Mouse (Mus musculus) brown adipose tissue, adult 24 weeks (tissue): Measurements from ENCODE around the gene Gm10153. TPM values are rescaled to one million over a fixed set of nuclear protein-coding genes. Genes with fewer than 3 reads are reported as not detected.
"Not testable (repeated sequence)": the region's sequence is repeated elsewhere in the genome, so short reads cannot be mapped to it uniquely, and the experiment has no call there.

Experiments used
- H3K27ac ChIP-seq: fragments of 200-500 bp; replicated peaks from 2 replicates; pipeline ENCODE4 v1.5.1; 2012; ENCODE audit warnings: low read depth, mild to moderate bottlenecking, low read length
- H3K4me1 ChIP-seq: fragments of 200-500 bp; 2 replicates; pipeline ENCODE4 v1.6.1; 2012; ENCODE audit warnings: low read length, mixed read lengths; ENCODE audit not compliant: control insufficient read depth, insufficient read depth, insufficient read length
- H3K4me3 ChIP-seq: fragments of 200-500 bp; 2 replicates; pipeline ENCODE4 v1.5.1; 2012; ENCODE audit warnings: low read depth, mild to moderate bottlenecking, low read length, moderate library complexity; ENCODE audit not compliant: insufficient read depth
- polyA plus RNA-seq: library from polyadenylated mRNA; stranded (reverse); fragments of >200 nt; gene quantifications from 2 replicates; pipeline ENCODE4 v1.2.4, GENCODE M21; 2012; ENCODE audit not compliant: missing spikeins, insufficient read depth, insufficient read length

Gene Gm10153
- polyA plus RNA-seq, 1 experiment = not detected

- Histone ChIP-seq H3K4me3 (no peak overlapping the region), H3K4me1 (no peaks in the 10 kb centered on the region), H3K27ac (no peak overlapping the region)
These were observed 30.8 kb downstream of the Gm10153 start for GRCm38 (mm10) chr7:142159366-142159765.

GRCm38 (mm10) chr7:142157013-142157412 is 33.2 kb downstream of the Gm10153 start, which contains the start of gene Gm29735:
Gene Gm29735, minus strand, starts transcription at chr7:142157113.
- not testable (repeated sequence) for H3K27ac ChIP-seq, H3K4me3 ChIP-seq, H3K4me1 ChIP-seq

DNA sequence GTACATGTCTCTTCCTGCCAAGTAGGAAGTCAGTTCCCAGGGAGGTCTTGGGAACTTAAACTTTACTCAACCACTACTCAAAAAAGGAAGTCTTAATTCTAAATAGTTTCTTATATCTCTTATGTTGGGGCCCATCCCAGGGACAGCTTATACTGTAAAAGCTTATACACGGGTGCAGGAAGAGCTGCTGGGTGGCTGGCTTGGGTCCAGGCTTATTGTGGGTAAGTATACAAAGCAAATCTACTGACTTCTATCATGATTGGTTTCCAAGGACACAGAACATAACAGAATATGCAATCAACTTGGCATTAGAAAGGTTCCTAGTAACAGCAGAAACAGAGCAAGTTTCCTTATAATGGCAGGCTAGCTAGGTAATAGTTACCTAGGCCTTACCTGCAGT is 34.9 kb downstream of the Gm10153 start:
- no peak overlapping the region for H3K4me3 ChIP-seq
- no peak overlapping the region for H3K27ac ChIP-seq
- no peaks in the 10 kb centered on the region for H3K4me1 ChIP-seq

- H3K27ac ChIP-seq = no peak overlapping the region
- H3K4me1 ChIP-seq = no peaks in the 10 kb centered on the region
- no peak overlapping the region for H3K4me3 ChIP-seq
These were observed 38.0 kb downstream of the Gm10153 start for GRCm38 (mm10) chr7:142152191-142152590.

GRCm38 (mm10) chr7:142148633-142149032 is 41.6 kb downstream of the Gm10153 start:
- Histone ChIP-seq H3K4me1 (no peaks in the 10 kb centered on the region), H3K4me3 (no peak overlapping the region)

DNA sequence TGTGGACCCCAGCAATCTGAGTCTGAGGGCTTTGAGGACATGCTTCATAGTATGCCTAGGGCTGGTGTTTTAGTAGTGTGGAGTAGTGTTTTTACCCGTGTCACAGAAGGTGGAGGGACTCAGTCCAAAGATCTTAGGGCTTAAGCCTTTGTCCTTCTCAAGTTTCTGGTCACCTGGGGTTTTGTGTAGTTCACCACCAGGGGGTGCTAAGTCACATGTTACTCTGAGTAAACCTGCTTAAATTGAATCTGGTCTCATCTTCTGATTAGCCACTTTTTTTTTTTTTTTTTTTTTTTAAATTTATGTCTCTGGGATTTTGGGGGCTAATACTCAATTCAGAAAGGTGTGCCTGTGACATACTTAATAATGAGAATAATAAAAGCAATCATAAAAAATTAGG is 44.2 kb downstream of the Gm10153 start:
- H3K4me3 ChIP-seq = no peak overlapping the region
- no peak overlapping the region for H3K27ac ChIP-seq
- H3K4me1 ChIP-seq = no peaks in the 10 kb centered on the region

More at GRCm38 (mm10) chr7:142148633-142149032, 41.6 kb downstream of the Gm10153 start:
- H3K27ac ChIP-seq = no peak overlapping the region

DNA sequence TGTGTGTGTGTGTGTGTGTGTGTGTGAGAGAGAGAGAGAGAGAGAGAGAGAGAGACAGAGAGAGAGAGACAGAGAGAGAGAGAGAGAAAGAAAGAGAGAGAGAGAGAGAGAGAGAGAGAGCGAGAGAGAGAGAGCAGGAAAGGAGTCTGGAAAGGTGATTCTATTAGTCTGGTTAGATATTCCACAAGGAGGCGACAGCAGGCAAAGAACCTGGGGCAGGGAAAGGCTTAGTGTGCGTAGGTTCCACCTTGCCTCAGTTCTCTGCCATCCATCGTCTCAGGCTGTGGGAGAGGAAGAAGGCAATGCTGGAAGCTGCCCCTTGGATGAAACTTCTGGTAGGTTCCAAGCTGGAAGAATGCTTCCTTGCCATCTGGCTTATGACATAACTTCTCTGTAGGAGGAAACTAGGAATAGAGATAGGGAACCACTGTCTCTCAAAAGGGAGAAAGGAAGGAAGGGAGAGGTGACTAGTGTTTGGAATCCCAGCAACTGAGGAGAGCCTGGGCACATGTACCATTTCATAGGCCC is 44.7 kb downstream of the Gm10153 start:
- H3K4me3 ChIP-seq = no peak overlapping the region
- no peak overlapping the region for H3K27ac ChIP-seq
- H3K4me1 ChIP-seq = no peaks in the 10 kb centered on the region

- Histone ChIP-seq H3K4me3 (no peak within 1 kb of the TSS), H3K4me1 (no peaks in the 10 kb centered on the region), H3K27ac (no peak within 1 kb of the TSS)
These were observed 45.7 kb downstream of the Gm10153 start, which contains the start of gene Gm45337 for GRCm38 (mm10) chr7:142144507-142144906. Gene Gm45337, minus strand, starts transcription at chr7:142144607.

DNA sequence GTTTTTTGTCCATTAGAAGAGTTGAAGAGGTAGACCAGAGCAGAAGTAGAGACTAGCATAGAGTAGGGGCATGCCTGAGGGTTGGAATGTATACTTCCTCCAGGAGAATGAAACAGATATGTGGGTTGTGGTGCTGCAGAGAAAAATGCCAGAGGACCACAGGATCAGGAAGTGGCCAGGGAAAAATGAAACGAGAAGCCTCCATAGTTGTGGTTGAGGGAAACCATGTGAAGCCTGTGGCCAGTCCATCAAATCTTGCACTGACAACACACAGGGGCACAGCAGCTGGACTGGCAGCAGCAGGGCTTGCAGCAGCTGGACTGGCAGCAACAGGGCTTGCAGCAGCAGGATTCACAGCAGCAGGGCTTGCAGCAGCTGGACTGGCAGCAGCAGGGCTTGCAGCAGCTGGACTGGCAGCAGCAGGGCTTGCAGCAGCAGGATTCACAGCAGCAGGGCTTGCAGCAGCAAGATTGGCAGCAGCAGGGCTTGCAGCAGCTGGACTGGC is 46.6 kb downstream of the Gm10153 start:
- H3K4me3 ChIP-seq, H3K4me1 ChIP-seq, H3K27ac ChIP-seq: not testable (repeated sequence)

DNA sequence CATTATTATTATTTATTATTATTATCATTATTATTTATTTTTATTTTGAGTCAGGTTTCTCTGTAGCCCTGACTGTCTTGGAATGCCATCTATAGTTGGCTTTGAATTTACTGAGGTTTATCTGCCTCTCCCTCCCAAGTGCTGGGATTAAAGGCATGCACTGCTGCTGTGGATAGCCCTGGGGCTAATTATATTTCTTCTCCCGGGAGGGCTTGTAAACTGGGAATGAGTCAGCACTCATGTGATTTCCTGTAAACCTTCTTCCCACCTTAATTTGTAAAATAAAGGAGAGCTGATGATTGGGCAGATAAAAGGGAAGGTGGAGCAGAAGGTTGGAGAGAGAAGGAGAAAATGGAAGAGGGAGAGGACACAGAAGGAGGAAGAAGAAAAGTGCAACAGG is 49.5 kb downstream of the Gm10153 start:
- Histone ChIP-seq H3K4me1 (no peaks in the 10 kb centered on the region), H3K4me3 (no peak overlapping the region), H3K27ac (no peak overlapping the region)

Other genes with a start within 250 kb of the Gm10153 start
- 1.8 TPM in 1 of 2 replicates, not detected in the other for gene Brsk2, start 240.6 kb downstream of the Gm10153 start, polyA plus RNA-seq
- gene Mob2, start 129.3 kb downstream of the Gm10153 start, polyA plus RNA-seq = 29.6 and 34.7 TPM in 2 replicates
- 6.7 and 8.2 TPM in 2 replicates for gene Dusp8, start 94.5 kb downstream of the Gm10153 start, polyA plus RNA-seq
- gene Gm45618, start 69.7 kb downstream of the Gm10153 start, polyA plus RNA-seq = not detected in 2 replicates
- gene Gm39115, start 54.4 kb downstream of the Gm10153 start, polyA plus RNA-seq = not detected in 2 replicates
- not detected in 2 replicates for gene Gm45337, start 45.8 kb downstream of the Gm10153 start, polyA plus RNA-seq
- gene Gm29735, start 33.3 kb downstream of the Gm10153 start, polyA plus RNA-seq = not detected in 2 replicates
- not detected in 2 replicates for gene Gm4553, start 24.6 kb downstream of the Gm10153 start, polyA plus RNA-seq
- gene Krtap5-2, start 14.4 kb downstream of the Gm10153 start, polyA plus RNA-seq = not detected in 2 replicates
- gene Krtap5-3, start 11.0 kb upstream of the Gm10153 start, polyA plus RNA-seq = not detected in 2 replicates
- not detected in 2 replicates for gene Gm7579, start 21.5 kb upstream of the Gm10153 start, polyA plus RNA-seq
- gene Krtap5-5, start 39.6 kb upstream of the Gm10153 start, polyA plus RNA-seq = not detected in 2 replicates
- not detected in 2 replicates for gene Gm40460, start 50.7 kb upstream of the Gm10153 start, polyA plus RNA-seq
- gene Gm2431, start 68.0 kb upstream of the Gm10153 start, polyA plus RNA-seq = not detected in 2 replicates
- gene Gm4559, start 84.0 kb upstream of the Gm10153 start, polyA plus RNA-seq = not detected in 2 replicates
- gene Krtap5-1, start 106.7 kb upstream of the Gm10153 start, polyA plus RNA-seq = not detected in 2 replicates
- gene Krtap5-4, start 113.2 kb upstream of the Gm10153 start, polyA plus RNA-seq = not detected in 2 replicates
- 1.5 TPM in 1 of 2 replicates, not detected in the other for gene Ifitm10, start 183.4 kb upstream of the Gm10153 start, polyA plus RNA-seq
- 3.0 and 3.8 TPM in 2 replicates for gene Gm49369, start 192.3 kb upstream of the Gm10153 start, polyA plus RNA-seq
- 1,099 and 1,150 TPM in 2 replicates for gene Ctsd, start 197.6 kb upstream of the Gm10153 start, polyA plus RNA-seq
- gene Syt8, start 244.5 kb upstream of the Gm10153 start, polyA plus RNA-seq = not detected in 2 replicates